Mouse (Mus musculus) cerebellum, postnatal 14 days (tissue): Measurements from ENCODE around the gene Smg1.
"Not testable (repeated sequence)": the region's sequence is repeated elsewhere in the genome, so short reads cannot be mapped to it uniquely, and the experiment has no call there.

ENCODE experiments used
- DNase-seq, 2 experiments: peaks; one replicate each; pipeline ENCODE4 v3.0.0; 2021; ENCODE audit warnings: mixed read lengths in 2 of 2

The Smg1 gene

GRCm38 (mm10) chr7:118248069-118248468 lies 4.6 kb upstream of the Smg1 start:
- no peak for DNase-seq

- no peak for DNase-seq
Observed at GRCm38 (mm10) chr7:118245260-118245659, 1.8 kb upstream of the Smg1 start.

GRCm38 (mm10) chr7:118242911-118243412 lies 508 bp downstream of the Smg1 start:
- DNase-seq: no peak

- no peak for DNase-seq
Observed at GRCm38 (mm10) chr7:118242309-118242708, 1.2 kb downstream of the Smg1 start.

- DNase-seq: no peak
Observed at GRCm38 (mm10) chr7:118240402-118240801, 3.1 kb downstream of the Smg1 start.

GRCm38 (mm10) chr7:118239996-118240395 lies 3.5 kb downstream of the Smg1 start:
- no peak for DNase-seq

GRCm38 (mm10) chr7:118236949-118237348 lies 6.5 kb downstream of the Smg1 start:
- no peak for DNase-seq

GRCm38 (mm10) chr7:118234236-118234635 lies 9.2 kb downstream of the Smg1 start:
- DNase-seq: no peak

- DNase-seq: no peak
Observed at GRCm38 (mm10) chr7:118232613-118233012, 10.9 kb downstream of the Smg1 start.

- DNase-seq: no peak
Observed at GRCm38 (mm10) chr7:118219777-118220176, 23.7 kb downstream of the Smg1 start.

- DNase-seq: no peak
Observed at GRCm38 (mm10) chr7:118206396-118206795, 37.1 kb downstream of the Smg1 start.

- no peak for DNase-seq
Observed at GRCm38 (mm10) chr7:118195756-118196155, 47.7 kb downstream of the Smg1 start.

- no peak for DNase-seq
Observed at GRCm38 (mm10) chr7:118185878-118186277, 57.6 kb downstream of the Smg1 start.

- DNase-seq: no peak
Observed at GRCm38 (mm10) chr7:118184604-118185003, 58.9 kb downstream of the Smg1 start.

- no peak for DNase-seq
Observed at GRCm38 (mm10) chr7:118181123-118181522, 62.3 kb downstream of the Smg1 start.

GRCm38 (mm10) chr7:118179782-118180181 lies 63.7 kb downstream of the Smg1 start:
- no peak for DNase-seq

- DNase-seq: no peak
Observed at GRCm38 (mm10) chr7:118175821-118176355, 67.6 kb downstream of the Smg1 start.

- DNase-seq: not testable (repeated sequence)
Observed at GRCm38 (mm10) chr7:118170125-118170524, 73.3 kb downstream of the Smg1 start.

GRCm38 (mm10) chr7:118163006-118163405 lies 80.5 kb downstream of the Smg1 start:
- no peak for DNase-seq

- DNase-seq: no peak
Observed at GRCm38 (mm10) chr7:118160121-118160520, 83.3 kb downstream of the Smg1 start.

GRCm38 (mm10) chr7:118156461-118156860 lies 87.0 kb downstream of the Smg1 start:
- DNase-seq: no peak

GRCm38 (mm10) chr7:118154150-118154549 lies 89.3 kb downstream of the Smg1 start:
- no peak for DNase-seq

GRCm38 (mm10) chr7:118143602-118144001 lies 99.9 kb downstream of the Smg1 start:
- DNase-seq: no peak

GRCm38 (mm10) chr7:118143123-118143522 lies 100.3 kb downstream of the Smg1 start:
- DNase-seq: no peak

- DNase-seq: no peak
Observed at GRCm38 (mm10) chr7:118141271-118141670, 102.2 kb downstream of the Smg1 start.
